Mouse (Mus musculus) liver, embryonic 14.5 days (tissue): ENCODE measurements around the gene March5. TPM values are rescaled to one million over a fixed set of nuclear protein-coding genes. Genes with fewer than 3 reads are reported as not detected.
A peak's percentile ranks its signal among the peaks of the same experiment; 100 is the strongest.

Experiments
- ATAC-seq: fragments of 200-750 bp; cut with Nextera tagmentation; 2 replicates; pipeline ENCODE4 v1.8.0; 2017; ENCODE audit warnings: moderate number of reproducible peaks, mild to moderate bottlenecking, moderate library complexity; ENCODE audit not compliant: insufficient read depth
- DNase-seq, 3 experiments: peaks; one replicate each; pipeline ENCODE4 v3.0.0-alpha.2; 2012 to 2013; ENCODE audit warnings: low read depth in 3 of 3, low spot score in 3 of 3
- H3K27ac ChIP-seq: fragments of 300-500 bp; sonication (generic); 2 replicates; pipeline ENCODE4 v1.5.1; 2014; ENCODE audit warnings: moderate library complexity, mild to moderate bottlenecking, control low read depth, inconsistent platforms
- H3K27me3 ChIP-seq: fragments of 300-500 bp; sonication (generic); 2 replicates; pipeline ENCODE4 v1.6.1; 2014; ENCODE audit warnings: mild to moderate bottlenecking, low read length, moderate library complexity; ENCODE audit not compliant: control insufficient read depth, insufficient read depth
- H3K36me3 ChIP-seq: fragments of 300-500 bp; sonication (generic); replicated peaks from 2 replicates; pipeline ENCODE4 v1.6.1; 2014; ENCODE audit warnings: low read depth; ENCODE audit not compliant: control insufficient read depth, insufficient read depth
- H3K4me1 ChIP-seq, 2 experiments: fragments of 200-500 bp in 1 of 2; fragments of 300-500 bp in 1 of 2; sonication (generic) in 1 of 2; replicated peaks; 2 replicates each; pipeline ENCODE4 v1.6.1; 2012 to 2014; ENCODE audit warnings: antibody characterized with exemption in 1 of 2, inconsistent platforms in 1 of 2, low read length in 1 of 2; ENCODE audit not compliant: control insufficient read depth in 2 of 2, insufficient read depth in 2 of 2
- H3K4me2 ChIP-seq: fragments of 300-500 bp; sonication (generic); 2 replicates; pipeline ENCODE4 v1.6.1; 2014; ENCODE audit warnings: low read depth, mild to moderate bottlenecking, control low read depth, moderate library complexity
- H3K4me3 ChIP-seq, 2 experiments: fragments of 200-500 bp in 1 of 2; fragments of 300-500 bp in 1 of 2; sonication (generic) in 1 of 2; 2 replicates each; pipeline ENCODE4 v1.5.1; 2012 to 2014; ENCODE audit warnings: low read depth in 2 of 2, low read length in 2 of 2, mild to moderate bottlenecking in 2 of 2, control low read depth in 1 of 2, inconsistent platforms in 1 of 2, moderate library complexity in 1 of 2; ENCODE audit not compliant: insufficient read depth in 1 of 2
- H3K9ac ChIP-seq: fragments of 300-500 bp; sonication (generic); replicated peaks from 2 replicates; pipeline ENCODE4 v1.6.1; 2014; ENCODE audit warnings: mild to moderate bottlenecking, control low read depth, moderate library complexity
- H3K9me3 ChIP-seq: fragments of 300-500 bp; sonication (generic); 2 replicates; pipeline ENCODE4 v1.6.1; 2016; ENCODE audit warnings: low read length, mixed read lengths; ENCODE audit not compliant: control insufficient read depth
- CTCF ChIP-seq: IDR thresholded peaks from 2 replicates; pipeline ENCODE4 v1.5.1; 2016; ENCODE audit warnings: antibody characterized with exemption, low read depth, control low read depth
- EP300 ChIP-seq: IDR thresholded peaks from 2 replicates; pipeline ENCODE4 v1.6.1; 2016; ENCODE audit warnings: antibody characterized with exemption, low read depth
- WGBS: fragments of 180-500 bp; shearing (Covaris S2); extraction: QIAGEN DNeasy Blood & Tissue Kit; methylation state at CpG from one replicate; pipeline ENCODE4 v1.1.7; 2014; ENCODE audit not compliant: insufficient replicate concordance; 5-methylcytosine and 5-hydroxymethylcytosine counted together
- polyA plus RNA-seq, 2 experiments: library from polyadenylated mRNA; depleted of rRNA in 1 of 2; stranded (reverse) in 1 of 2; unstranded in 1 of 2; fragments of >200 nt; fragmentation: Nextera tagmentation in 1 of 2; extraction: Ambion mirVana in 1 of 2; gene quantifications; 2 replicates each; pipeline versions ENCODE4 v1.2.1 to v1.2.3; 2012 to 2014

The March5 gene
- polyA plus RNA-seq, 2 experiments: 69.6 to 145 TPM

DNA sequence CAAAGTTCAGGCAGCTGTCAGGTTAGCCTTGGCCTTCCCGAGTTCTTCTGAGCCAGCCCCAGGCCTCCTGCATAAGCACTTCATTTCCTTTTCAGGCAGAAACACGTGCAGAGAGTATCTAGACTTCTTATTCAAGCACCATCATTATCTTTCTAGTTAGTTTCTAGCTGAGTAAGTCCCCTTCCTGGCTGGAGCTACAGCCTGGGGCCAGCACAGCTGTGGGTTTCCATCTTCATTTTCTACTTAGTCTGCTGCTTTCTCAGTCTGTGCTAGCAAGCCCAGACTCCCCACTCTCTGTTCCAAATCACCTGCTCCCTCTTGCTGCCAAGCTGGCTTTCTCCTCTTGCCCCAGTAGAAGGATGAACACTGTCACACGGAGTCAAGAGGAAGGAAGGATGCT lies 39.5 kb downstream of the March5 start:
- H3K4me3 ChIP-seq: no peak overlapping the region
- no peak overlapping the region for H3K27ac ChIP-seq
- no peak for ATAC-seq

DNA sequence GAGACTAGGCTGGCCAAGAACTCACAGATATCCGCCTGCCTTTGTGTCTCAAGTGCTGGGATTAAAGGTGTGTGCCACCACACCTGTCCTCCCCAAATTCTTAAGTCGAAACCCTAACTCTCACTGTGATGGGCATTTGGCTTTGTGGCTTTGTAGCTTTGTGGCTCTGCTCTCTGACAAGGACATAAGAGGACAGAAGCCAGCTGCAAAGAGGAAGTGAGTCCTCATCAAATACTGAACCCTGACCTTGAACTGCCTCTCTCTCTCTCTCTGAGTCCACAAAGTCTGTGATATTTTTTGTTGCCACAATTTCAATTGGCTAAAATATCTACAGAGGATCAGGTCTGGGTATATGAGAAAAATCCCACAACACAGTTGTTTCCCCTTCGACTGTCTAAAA lies 40.9 kb downstream of the March5 start:
- ATAC-seq: no peak
- Histone ChIP-seq H3K4me1 (peaks cover 0 to 13% of the 10 kb centered on the region in 2 experiments; a peak in 2 of 4 replicates), H3K9me3 (no peaks in the 10 kb centered on the region; the same call in 1 of the 2 replicates), H3K4me2 (no peak overlapping the region), H3K36me3 (no peaks in the 10 kb centered on the region), H3K27me3 (no peaks in the 10 kb centered on the region), H3K9ac (no peak overlapping the region), H3K4me3 (no peak overlapping the region), H3K27ac (no peak overlapping the region)
- DNase-seq: no peak
- WGBS: 45% methylated on average over 3 of the region's 3 CpGs
- no peak for TF ChIP-seq CTCF
- TF ChIP-seq EP300: no peak

More for the DNA sequence above, 39.5 kb downstream of the March5 start:
- no peaks in the 10 kb centered on the region; the same call in 1 of the 2 replicates for H3K9me3 ChIP-seq
- no peak for DNase-seq
- peaks cover 0 to 9% of the 10 kb centered on the region in 2 experiments; a peak in 3 of 4 replicates for H3K4me1 ChIP-seq
- H3K27me3 ChIP-seq: no peaks in the 10 kb centered on the region
- H3K4me2 ChIP-seq: no peak overlapping the region
- TF ChIP-seq CTCF (no peak), EP300 (no peak)
- 19% methylated on average over 3 of the region's 3 CpGs for WGBS
- H3K36me3 ChIP-seq: no peaks in the 10 kb centered on the region
- H3K9ac ChIP-seq: no peak overlapping the region

DNA sequence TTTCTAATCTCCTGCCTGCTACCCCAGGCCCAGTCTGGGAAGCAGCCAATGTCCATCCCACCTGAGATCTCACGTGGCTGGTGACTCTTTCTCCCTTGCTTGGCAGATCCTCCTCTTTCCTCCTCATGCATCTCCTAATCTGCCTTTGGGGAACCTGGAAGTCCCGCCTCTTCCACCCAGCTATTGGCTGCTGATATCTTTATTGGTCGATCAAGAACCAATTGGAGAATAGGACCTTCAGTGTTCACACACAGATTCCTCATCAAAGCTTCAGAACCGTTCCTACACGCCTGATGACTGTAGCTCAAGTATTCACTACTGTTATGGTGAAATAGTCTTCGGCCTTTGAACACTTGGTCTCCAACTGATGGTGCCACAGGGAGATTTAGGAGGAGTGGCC lies 44.8 kb downstream of the March5 start:
- DNase-seq (peak in 1 of 3 experiments; percentile 58), ATAC-seq (no peak)
- Histone ChIP-seq H3K4me3 (no peak overlapping the region), H3K9ac (no peak overlapping the region), H3K27ac (no peak overlapping the region), H3K27me3 (no peaks in the 10 kb centered on the region), H3K36me3 (no peaks in the 10 kb centered on the region), H3K9me3 (no peaks in the 10 kb centered on the region), H3K4me1 (peaks cover 0 to 6% of the 10 kb centered on the region in 2 experiments; a peak in 3 of 4 replicates), H3K4me2 (no peak overlapping the region)
- TF ChIP-seq EP300: no peak
- TF ChIP-seq CTCF: no peak
- WGBS: 46% methylated on average over 6 of the region's 6 CpGs

DNA sequence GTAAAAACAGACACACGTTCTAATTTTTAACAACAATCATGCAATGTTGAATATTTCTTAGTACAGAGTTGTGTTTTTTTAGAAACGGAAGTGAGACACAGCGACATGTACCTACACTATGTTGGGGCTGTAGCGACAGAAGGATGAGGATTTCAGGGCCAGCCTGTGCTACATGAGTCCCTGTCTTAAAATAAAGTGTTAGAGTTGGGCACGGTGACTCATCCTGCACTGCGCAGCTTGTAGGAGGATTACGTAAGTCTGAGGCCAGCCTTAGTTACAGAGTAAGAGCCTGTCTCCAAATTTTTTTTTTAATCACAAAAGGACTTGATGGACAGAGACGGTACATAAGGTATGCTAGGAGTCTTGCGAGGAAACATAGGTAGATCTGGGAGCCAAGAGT lies 48.0 kb downstream of the March5 start:
- no peak for ATAC-seq
- H3K27ac ChIP-seq: no peak overlapping the region
- H3K9me3 ChIP-seq: no peaks in the 10 kb centered on the region
- no peak overlapping the region for H3K4me3 ChIP-seq
- no peaks in the 10 kb centered on the region for H3K27me3 ChIP-seq
- H3K4me2 ChIP-seq: no peak overlapping the region
- H3K4me1 ChIP-seq: peaks cover 0 to 4% of the 10 kb centered on the region in 2 experiments; a peak in 2 of 4 replicates
- no peak overlapping the region for H3K9ac ChIP-seq
- H3K36me3 ChIP-seq: no peaks in the 10 kb centered on the region
- TF ChIP-seq CTCF (no peak), EP300 (no peak)
- DNase-seq: no peak
- WGBS: 72% methylated on average over 9 of the region's 9 CpGs

DNA sequence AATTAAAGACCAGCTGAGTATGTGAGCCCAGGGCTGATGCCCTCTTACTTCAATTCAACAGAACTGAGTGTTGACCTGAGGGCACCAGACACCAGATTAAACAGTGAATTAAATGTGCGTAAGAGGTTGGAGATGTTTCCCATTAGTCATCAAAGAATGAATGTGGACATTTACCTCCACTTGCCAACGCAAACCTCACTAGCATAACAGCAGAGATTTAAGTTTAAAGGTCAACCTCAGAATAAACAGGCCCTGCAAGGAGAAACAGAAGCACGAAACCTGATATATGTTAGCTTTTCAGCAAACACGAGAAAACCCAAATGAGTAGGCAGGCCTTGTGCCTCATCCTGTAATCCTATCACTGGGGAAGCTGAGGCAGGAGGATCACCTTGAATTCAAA lies 55.0 kb downstream of the March5 start:
- DNase-seq: no peak
- H3K36me3 ChIP-seq: no peaks in the 10 kb centered on the region

More for the DNA sequence above, 55.0 kb downstream of the March5 start:
- no peak for TF ChIP-seq CTCF
- TF ChIP-seq EP300: no peak
- H3K9me3 ChIP-seq: no peaks in the 10 kb centered on the region
- H3K4me2 ChIP-seq: no peak overlapping the region
- H3K27ac ChIP-seq: no peak overlapping the region
- WGBS: 63% methylated on average over 4 of the region's 4 CpGs
- no peak for ATAC-seq
- H3K4me3 ChIP-seq: no peak overlapping the region
- peaks cover 5 to 7% of the 10 kb centered on the region in 2 experiments for H3K4me1 ChIP-seq
- H3K27me3 ChIP-seq: no peaks in the 10 kb centered on the region
- no peak overlapping the region for H3K9ac ChIP-seq
